Comparison of ENCODE assay signal across 25 mouse cellular contexts in genomic region chr12:73710846-73711245, GRCm38 (mm10).
"Had no signal": no experiment of that assay in that cellular context is flagged by ENCODE, and none has a peak within 500 bp of the region (broad histone marks: within the 10 kb centered on the region; RNA-seq: fewer than 3 reads in every experiment).

No protein-coding gene starts in this region.

- H3K27me3 ChIP-seq: limb, embryonic 15.5 days had no signal

- DNase-seq: kidney, adult 2 months; kidney, postnatal 10 days; kidney, postnatal 36 days; left cerebral cortex, postnatal 4 days; liver, postnatal 0 days; lung, embryonic 14.5 days; right cerebral cortex, adult 18-20 months; right cerebral cortex, postnatal 14 days; right cerebral cortex, postnatal 4 days; thymus, adult 2 months; thymus, postnatal 14 days; thymus, postnatal 4 days had no signal

- H3K27ac ChIP-seq: limb, embryonic 12.5 days; limb, embryonic 15.5 days; liver, embryonic 14.5 days; macrophage; midbrain, embryonic 10.5 days; midbrain, embryonic 13.5 days; neural tube, embryonic 12.5 days; neural tube, embryonic 15.5 days; stomach, postnatal 0 days had no signal

- H3K36me3 ChIP-seq: limb, embryonic 12.5 days; limb, embryonic 15.5 days; midbrain, embryonic 10.5 days; midbrain, embryonic 13.5 days; neural tube, embryonic 12.5 days; neural tube, embryonic 15.5 days had no signal

- ATAC-seq: liver, postnatal 0 days; lung, postnatal 0 days; midbrain, embryonic 13.5 days; midbrain, embryonic 16.5 days had no signal

- H3K4me3 ChIP-seq: limb, embryonic 12.5 days; limb, embryonic 15.5 days; megakaryocyte, embryonic 14.5 days; midbrain, embryonic 10.5 days; midbrain, embryonic 13.5 days; myocyte; neural tube, embryonic 12.5 days; neural tube, embryonic 15.5 days had no signal

- H3K9me3 ChIP-seq: limb, embryonic 12.5 days; limb, embryonic 15.5 days; megakaryocyte, embryonic 14.5 days; midbrain, embryonic 10.5 days; midbrain, embryonic 13.5 days; neural tube, embryonic 12.5 days; neural tube, embryonic 15.5 days had no signal
